Mouse (Mus musculus) MEL (cell line): ENCODE data around the gene Hoxd11. TPM values are rescaled to one million over a fixed set of nuclear protein-coding genes. Genes with fewer than 3 reads are reported as not detected.

ENCODE experiments used
- DNase-seq: peaks from one replicate; pipeline ENCODE4 v3.0.0; 2011; ENCODE audit warnings: low read depth, low spot score
- H3K27ac ChIP-seq: 2 replicates; pipeline ENCODE4 v1.5.1; 2012; ENCODE audit warnings: low read depth, mild to moderate bottlenecking, control low read depth, low read length, moderate library complexity; ENCODE audit not compliant: control insufficient read depth
- H3K27me3 ChIP-seq, 2 experiments: fragments of 150-350 bp in 1 of 2; sonication (generic) in 1 of 2; 2 replicates each; pipeline ENCODE4 v1.6.1; 2012; ENCODE audit warnings: low read length in 2 of 2, mild to moderate bottlenecking in 2 of 2, improper control_type of control experiment in 1 of 2, moderate library complexity in 1 of 2; ENCODE audit not compliant: insufficient read depth in 2 of 2, control insufficient read depth in 1 of 2
- H3K36me3 ChIP-seq, 2 experiments: 2 replicates each; pipeline ENCODE4 v1.6.1; 2012 to 2014; ENCODE audit warnings: low read length in 2 of 2, improper control_type of control experiment in 1 of 2, inconsistent platforms in 1 of 2, mild to moderate bottlenecking in 1 of 2; ENCODE audit not compliant: insufficient read depth in 2 of 2, control insufficient read depth in 1 of 2
- H3K4me1 ChIP-seq, 2 experiments: fragments of 150-350 bp in 1 of 2; sonication (generic) in 1 of 2; 2 replicates each; pipeline ENCODE4 v1.6.1; 2012; ENCODE audit warnings: low read length in 2 of 2, improper control_type of control experiment in 1 of 2, mild to moderate bottlenecking in 1 of 2; ENCODE audit not compliant: insufficient read depth in 2 of 2, control insufficient read depth in 1 of 2
- H3K4me3 ChIP-seq, 2 experiments: fragments of 150-350 bp in 1 of 2; sonication (generic) in 1 of 2; 2 replicates each; pipeline ENCODE4 v1.5.1; 2012; ENCODE audit warnings: low read depth in 2 of 2, low read length in 2 of 2, mild to moderate bottlenecking in 2 of 2, moderate library complexity in 2 of 2, control low read depth in 1 of 2, improper control_type of control experiment in 1 of 2; ENCODE audit not compliant: control insufficient read depth in 1 of 2, insufficient read depth in 1 of 2
- H3K79me2 ChIP-seq: 2 replicates; pipeline ENCODE4 v1.6.1; 2012; ENCODE audit warnings: mild to moderate bottlenecking, low read length, moderate library complexity; ENCODE audit not compliant: control insufficient read depth, poor library complexity, insufficient read depth
- H3K9ac ChIP-seq: 2 replicates; pipeline ENCODE4 v1.6.1; 2012; ENCODE audit warnings: low read depth, mild to moderate bottlenecking, control low read depth, low read length, moderate library complexity; ENCODE audit not compliant: control insufficient read depth, poor library complexity, severe bottlenecking
- H3K9me3 ChIP-seq: fragments of 150-350 bp; sonication (generic); replicated peaks from 2 replicates; pipeline ENCODE4 v1.6.1; 2012; ENCODE audit warnings: mild to moderate bottlenecking, low read length, improper control_type of control experiment, moderate library complexity; ENCODE audit not compliant: insufficient read depth
- BHLHE40 ChIP-seq: IDR thresholded peaks from 2 replicates; pipeline ENCODE4 v1.6.1; 2012; ENCODE audit warnings: low read depth, mild to moderate bottlenecking, inconsistent platforms, low read length, improper control_type of control experiment, borderline replicate concordance
- CHD2 ChIP-seq: IDR thresholded peaks from 2 replicates; pipeline ENCODE4 v1.6.1; 2011; ENCODE audit warnings: low read length, improper control_type of control experiment
- CTCF ChIP-seq, 3 experiments: IDR thresholded peaks in 2 of 3; conservative IDR thresholded peaks in 1 of 3; 2 replicates each; pipeline ENCODE4 v1.5.1; 2011 to 2012; ENCODE audit warnings: low read length in 3 of 3, low read depth in 2 of 3, mild to moderate bottlenecking in 2 of 3, improper control_type of control experiment in 1 of 3, inconsistent platforms in 1 of 3, mixed read lengths in 1 of 3, moderate library complexity in 1 of 3; ENCODE audit not compliant: control insufficient read depth in 1 of 3, insufficient read depth in 1 of 3, poor library complexity in 1 of 3, severe bottlenecking in 1 of 3
- E2F4 ChIP-seq: IDR thresholded peaks from 2 replicates; pipeline ENCODE4 v1.6.1; 2011; ENCODE audit warnings: low read depth, low read length, improper control_type of control experiment, borderline replicate concordance
- ELF1 ChIP-seq: IDR thresholded peaks from 2 replicates; pipeline ENCODE4 v1.6.1; 2014; ENCODE audit warnings: low read depth, mild to moderate bottlenecking, inconsistent platforms, low read length, improper control_type of control experiment, moderate library complexity
- EP300 ChIP-seq, 2 experiments: IDR thresholded peaks; 2 replicates each; pipeline ENCODE4 v1.6.1; 2011; ENCODE audit warnings: improper control_type of control experiment in 2 of 2, low read length in 2 of 2, low read depth in 1 of 2, mild to moderate bottlenecking in 1 of 2
- GATA1 ChIP-seq: IDR thresholded peaks from 2 replicates; pipeline ENCODE4 v1.6.1; 2011; ENCODE audit warnings: low read depth, low read length, improper control_type of control experiment
- HCFC1 ChIP-seq: IDR thresholded peaks from 2 replicates; pipeline ENCODE4 v1.6.1; 2012; ENCODE audit warnings: low read depth, mild to moderate bottlenecking, inconsistent platforms, low read length, improper control_type of control experiment, moderate library complexity
- JUND ChIP-seq: IDR thresholded peaks from 2 replicates; pipeline ENCODE4 v1.6.1; 2011; ENCODE audit warnings: low read depth, mild to moderate bottlenecking, improper control_type of control experiment, low read length
- KAT2A ChIP-seq: conservative IDR thresholded peaks from 2 replicates; pipeline ENCODE4 v1.6.1; 2012; ENCODE audit warnings: low read depth, low read length, improper control_type of control experiment, inconsistent platforms
- MAX ChIP-seq: IDR thresholded peaks from 2 replicates; pipeline ENCODE4 v1.6.1; 2011; ENCODE audit warnings: low read length, improper control_type of control experiment
- MAZ ChIP-seq: IDR thresholded peaks from 2 replicates; pipeline ENCODE4 v1.6.1; 2012; ENCODE audit warnings: low read depth, mild to moderate bottlenecking, inconsistent platforms, low read length, improper control_type of control experiment
- MXI1 ChIP-seq: IDR thresholded peaks from 2 replicates; pipeline ENCODE4 v1.6.1; 2011; ENCODE audit warnings: mild to moderate bottlenecking, low read depth, low read length, improper control_type of control experiment
- POLR2A ChIP-seq, 2 experiments: IDR thresholded peaks; 2 replicates each; pipeline ENCODE4 v1.6.1; 2011 to 2012; ENCODE audit warnings: low read length in 2 of 2, mild to moderate bottlenecking in 2 of 2, control low read depth in 1 of 2, improper control_type of control experiment in 1 of 2, low read depth in 1 of 2, moderate library complexity in 1 of 2; ENCODE audit not compliant: control insufficient read depth in 1 of 2, insufficient read depth in 1 of 2, poor library complexity in 1 of 2
- RCOR1 ChIP-seq: IDR thresholded peaks from 2 replicates; pipeline ENCODE4 v1.6.1; 2012; ENCODE audit warnings: low read depth, mild to moderate bottlenecking, inconsistent platforms, low read length, improper control_type of control experiment
- SIN3A ChIP-seq: IDR thresholded peaks from 2 replicates; pipeline ENCODE4 v1.6.1; 2012; ENCODE audit warnings: low read length, improper control_type of control experiment, inconsistent platforms
- TCF12 ChIP-seq: IDR thresholded peaks from 2 replicates; pipeline ENCODE4 v1.6.1; 2014; ENCODE audit warnings: low read depth, mild to moderate bottlenecking, inconsistent platforms, low read length, improper control_type of control experiment, moderate library complexity
- USF1 ChIP-seq: IDR thresholded peaks from 2 replicates; pipeline ENCODE4 v1.6.1; 2014; ENCODE audit warnings: low read depth, mild to moderate bottlenecking, inconsistent platforms, low read length, improper control_type of control experiment, moderate library complexity
- ZC3H11A ChIP-seq: IDR thresholded peaks from 2 replicates; pipeline ENCODE4 v1.6.1; 2012; ENCODE audit warnings: low read depth, mild to moderate bottlenecking, inconsistent platforms, low read length, improper control_type of control experiment
- ZKSCAN1 ChIP-seq: IDR thresholded peaks from 2 replicates; pipeline ENCODE4 v1.6.1; 2012; ENCODE audit warnings: low read depth, mild to moderate bottlenecking, inconsistent platforms, low read length, improper control_type of control experiment, moderate library complexity
- ZMIZ1 ChIP-seq: IDR thresholded peaks from 2 replicates; pipeline ENCODE4 v1.6.1; 2012; ENCODE audit warnings: low read depth, mild to moderate bottlenecking, inconsistent platforms, low read length, improper control_type of control experiment, moderate library complexity
- polyA plus RNA-seq, 2 experiments: library from polyadenylated mRNA; stranded (reverse) in 1 of 2; unstranded in 1 of 2; fragments of >175 nt in 1 of 2; fragments of >200 nt in 1 of 2; gene quantifications; 2 replicates each; pipeline versions ENCODE4 v1.2.1 to v1.2.4; 2012; ENCODE audit warnings: low replicate concordance in 2 of 2, low read depth in 1 of 2; ENCODE audit not compliant: insufficient read length in 2 of 2, insufficient read depth in 1 of 2, missing spikeins in 1 of 2
- total RNA-seq: library from RNA; depleted of rRNA; stranded (reverse); fragments of 300-350 nt; gene quantifications from 2 replicates; pipeline ENCODE4 v1.2.3, GENCODE M21; 2012

Hoxd11 gene
- total and polyA plus RNA-seq, 3 experiments, result not detected

GRCm38 (mm10) chr2:74677106-74677505 is 2.3 kb upstream of the Hoxd11 start:
- no peak for TF ChIP-seq EP300 (IDR thresholded peaks at IDR 0.05; ENCODE audit: low read depth in 1 of 2, low read length in 2 of 2)
- no peak for TF ChIP-seq TCF12
- no peak for TF ChIP-seq ZKSCAN1
- TF ChIP-seq RCOR1, result no peak
- no peak for TF ChIP-seq KAT2A
- TF ChIP-seq POLR2A (IDR thresholded peaks at IDR 0.05; ENCODE audit: control insufficient read depth in 1 of 2, insufficient read depth in 1 of 2, low read depth in 1 of 2, low read length in 2 of 2, poor library complexity in 1 of 2), result no peak
- no peak for TF ChIP-seq MAX
- no peak for TF ChIP-seq CHD2
- no peak for TF ChIP-seq JUND
- no peak for TF ChIP-seq HCFC1
- no peak for TF ChIP-seq CTCF (IDR thresholded peaks at IDR 0.05 in 2 of 3, conservative IDR thresholded peaks at IDR 0.05 in 1 of 3; ENCODE audit: control insufficient read depth in 1 of 3, insufficient read depth in 1 of 3, low read depth in 2 of 3, low read length in 3 of 3, poor library complexity in 1 of 3, severe bottlenecking in 1 of 3)
- TF ChIP-seq E2F4, result no peak
- no peaks in the 10 kb centered on the region for H3K4me1 ChIP-seq
- no peaks in the 10 kb centered on the region for H3K9me3 ChIP-seq
- no peaks in the 10 kb centered on the region for H3K79me2 ChIP-seq
- no peak overlapping the region for H3K27ac ChIP-seq
- H3K4me3 ChIP-seq, result no peak overlapping the region
- H3K27me3 ChIP-seq, result peaks cover 2 to 3% of the 10 kb centered on the region in 2 experiments; a peak in 3 of 4 replicates
- no peak for DNase-seq
- no peak overlapping the region for H3K9ac ChIP-seq
- no peaks in the 10 kb centered on the region for H3K36me3 ChIP-seq

- Histone ChIP-seq H3K9ac (no peak overlapping the region), H3K36me3 (no peaks in the 10 kb centered on the region), H3K4me3 (no peak overlapping the region), H3K9me3 (no peaks in the 10 kb centered on the region), H3K4me1 (no peaks in the 10 kb centered on the region), H3K79me2 (no peaks in the 10 kb centered on the region), H3K27me3 (peaks cover 2 to 5% of the 10 kb centered on the region in 2 experiments; a peak in 3 of 4 replicates), H3K27ac (no peak overlapping the region)
- DNase-seq, result no peak
- TF ChIP-seq ZC3H11A (no peak), ZMIZ1 (no peak), BHLHE40 (no peak), GATA1 (no peak), USF1 (no peak), TCF12 (no peak), EP300 (IDR thresholded peaks at IDR 0.05; ENCODE audit: low read depth in 1 of 2, low read length in 2 of 2) (no peak), ZKSCAN1 (no peak), MAZ (no peak), SIN3A (no peak), MAX (no peak), CTCF (IDR thresholded peaks at IDR 0.05 in 2 of 3, conservative IDR thresholded peaks at IDR 0.05 in 1 of 3; ENCODE audit: control insufficient read depth in 1 of 3, insufficient read depth in 1 of 3, low read depth in 2 of 3, low read length in 3 of 3, poor library complexity in 1 of 3, severe bottlenecking in 1 of 3) (no peak), MXI1 (no peak), ELF1 (no peak)
These were observed 227 bp downstream of the Hoxd11 start for GRCm38 (mm10) chr2:74679596-74679971.
